Mouse (Mus musculus) liver, embryonic 11.5 days (tissue): ENCODE measurements around the gene Ak1. TPM values are rescaled to one million over a fixed set of nuclear protein-coding genes. Genes with fewer than 3 reads are reported as not detected.

Source experiments
- ATAC-seq: fragments of 200-750 bp; cut with Nextera tagmentation; replicated peaks from 2 replicates; pipeline ENCODE4 v1.8.0; 2017; ENCODE audit warnings: moderate number of reproducible peaks, mild to moderate bottlenecking, moderate TSS enrichment, moderate library complexity; ENCODE audit not compliant: low FRiP score
- DNase-seq: peaks from one replicate; pipeline ENCODE4 v3.0.0-alpha.2; 2017; ENCODE audit warnings: low spot score
- H3K27ac ChIP-seq: fragments of 300-500 bp; sonication (generic); 2 replicates; pipeline ENCODE4 v1.5.1; 2014; ENCODE audit warnings: mild to moderate bottlenecking, low read depth, low read length, control low read depth
- H3K27me3 ChIP-seq: fragments of 300-500 bp; sonication (generic); replicated peaks from 2 replicates; pipeline ENCODE4 v1.6.1; 2014; ENCODE audit warnings: low read length, mixed read lengths; ENCODE audit not compliant: control insufficient read depth, insufficient read depth
- H3K36me3 ChIP-seq: fragments of 300-500 bp; sonication (generic); 2 replicates; pipeline ENCODE4 v1.6.1; 2014; ENCODE audit warnings: mild to moderate bottlenecking, low read length, moderate library complexity, mixed read lengths; ENCODE audit not compliant: control insufficient read depth, insufficient read depth
- H3K4me1 ChIP-seq: fragments of 300-500 bp; sonication (generic); replicated peaks from 2 replicates; pipeline ENCODE4 v1.6.1; 2014; ENCODE audit warnings: low read length, mixed read lengths; ENCODE audit not compliant: control insufficient read depth, insufficient read depth
- H3K4me2 ChIP-seq: fragments of 300-500 bp; sonication (generic); 2 replicates; pipeline ENCODE4 v1.6.1; 2014; ENCODE audit warnings: mild to moderate bottlenecking, control low read depth, moderate library complexity
- H3K4me3 ChIP-seq: fragments of 300-500 bp; sonication (generic); 2 replicates; pipeline ENCODE4 v1.5.1; 2014; ENCODE audit warnings: low read depth, low read length, control low read depth
- H3K9ac ChIP-seq: fragments of 300-500 bp; sonication (generic); 2 replicates; pipeline ENCODE4 v1.6.1; 2014; ENCODE audit warnings: low read depth, low read length, control low read depth
- H3K9me3 ChIP-seq: fragments of 300-500 bp; sonication (generic); 2 replicates; pipeline ENCODE4 v1.6.1; 2016; ENCODE audit warnings: low read length, inconsistent platforms, mixed read lengths; ENCODE audit not compliant: control insufficient read depth
- WGBS: fragments of 180-500 bp; shearing (Covaris S2); extraction: QIAGEN DNeasy Blood & Tissue Kit; methylation state at CpG from one replicate; pipeline ENCODE4 v1.1.7; 2014; 5-methylcytosine and 5-hydroxymethylcytosine counted together
- polyA plus RNA-seq: library from polyadenylated mRNA; unstranded; fragments of >200 nt; fragmentation: Nextera tagmentation; extraction: Ambion mirVana; gene quantifications from 2 replicates; pipeline ENCODE4 v1.2.1, GENCODE M21; 2014

The Ak1 gene
- polyA plus RNA-seq, 1 experiment from 2014 or later, result 8.3 TPM

- H3K9ac ChIP-seq, result no peak overlapping the region
- H3K4me1 ChIP-seq, result peaks cover 11% of the 10 kb centered on the region
- no peaks in the 10 kb centered on the region for H3K27me3 ChIP-seq
- H3K36me3 ChIP-seq, result peaks cover 19% of the 10 kb centered on the region
- H3K4me3 ChIP-seq, result no peak overlapping the region
- ATAC-seq (no peak), DNase-seq (no peak)
- no peak overlapping the region for H3K27ac ChIP-seq
- 77% methylated on average over 5 of the region's 5 CpGs for WGBS
- no peaks in the 10 kb centered on the region for H3K9me3 ChIP-seq
- no peak overlapping the region for H3K4me2 ChIP-seq
Observed at GRCm38 (mm10) chr2:32597248-32597647, 24.3 kb upstream of the Ak1 start.

DNA sequence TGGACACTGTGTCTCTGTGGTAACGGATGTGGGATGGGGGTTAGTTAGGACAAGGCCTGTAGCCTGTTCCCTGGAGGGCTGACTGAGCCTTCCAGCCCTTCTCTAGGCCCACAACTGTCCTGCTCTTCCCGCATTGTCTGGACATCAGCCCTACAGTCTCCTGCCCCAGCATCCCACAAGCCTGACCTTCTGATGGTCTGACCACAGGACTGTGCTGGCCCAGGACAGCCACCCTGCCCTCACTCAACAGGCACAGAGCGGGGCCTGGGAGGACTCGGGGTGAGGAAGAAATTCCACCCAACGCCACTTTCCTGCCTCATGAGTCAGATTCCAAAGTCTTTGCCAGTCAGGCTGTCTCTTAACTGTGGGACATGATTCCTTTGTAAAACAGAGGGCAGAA lies 23.9 kb upstream of the Ak1 start:
- DNase-seq (no peak), ATAC-seq (no peak)
- no peaks in the 10 kb centered on the region for H3K27me3 ChIP-seq
- H3K4me2 ChIP-seq, result no peak overlapping the region
- WGBS, result 87% methylated on average over 5 of the region's 5 CpGs
- H3K9me3 ChIP-seq, result no peaks in the 10 kb centered on the region
- H3K36me3 ChIP-seq, result peaks cover 19% of the 10 kb centered on the region
- no peak overlapping the region for H3K27ac ChIP-seq
- H3K9ac ChIP-seq, result no peak overlapping the region
- H3K4me3 ChIP-seq, result no peak overlapping the region
- H3K4me1 ChIP-seq, result peaks cover 16% of the 10 kb centered on the region

DNA sequence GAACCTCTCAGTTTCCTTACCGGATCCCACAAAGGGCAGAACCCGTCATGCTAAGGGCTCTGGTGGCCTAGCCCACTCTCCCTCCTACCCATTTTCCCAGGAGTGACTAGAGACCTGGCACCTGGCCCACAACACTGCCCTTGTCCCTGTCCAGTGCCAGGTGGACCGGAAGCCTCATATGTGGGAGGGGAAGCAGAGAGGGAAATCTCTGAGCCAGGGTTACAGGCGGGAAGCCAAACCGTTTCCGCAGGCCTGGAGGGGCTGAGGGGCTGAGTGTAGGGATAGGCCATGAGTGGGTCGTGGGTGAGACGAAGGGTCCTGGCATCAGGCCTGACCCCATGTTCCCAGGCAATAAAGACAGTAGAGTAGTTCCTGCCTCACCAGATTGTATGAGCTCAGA lies 23.1 kb upstream of the Ak1 start:
- 85% methylated on average over 8 of the region's 8 CpGs for WGBS
- Histone ChIP-seq H3K27me3 (no peaks in the 10 kb centered on the region), H3K9ac (no peak overlapping the region), H3K9me3 (no peaks in the 10 kb centered on the region), H3K4me2 (no peak overlapping the region), H3K36me3 (peaks cover 17% of the 10 kb centered on the region), H3K4me1 (peaks cover 16% of the 10 kb centered on the region), H3K27ac (no peak overlapping the region), H3K4me3 (no peak overlapping the region)
- no peak for ATAC-seq
- DNase-seq, result no peak

GRCm38 (mm10) chr2:32599409-32599808 lies 22.1 kb upstream of the Ak1 start, which contains the start of gene St6galnac6:
Gene St6galnac6 (plus strand): TSS chr2:32599709.
- peaks cover 18% of the 10 kb centered on the region for H3K4me1 ChIP-seq
- no peak within 1 kb of the TSS for H3K4me2 ChIP-seq
- H3K9ac ChIP-seq, result no peak within 1 kb of the TSS
- H3K27ac ChIP-seq, result no peak within 1 kb of the TSS
- H3K4me3 ChIP-seq, result no peak within 1 kb of the TSS
- peaks cover 11% of the 10 kb centered on the region for H3K36me3 ChIP-seq
- ATAC-seq (no peak), DNase-seq (no peak)
- WGBS, result 78% methylated on average over 3 of the region's 3 CpGs
- no peaks in the 10 kb centered on the region for H3K9me3 ChIP-seq
- H3K27me3 ChIP-seq, result no peaks in the 10 kb centered on the region

- H3K9ac ChIP-seq, result no peak overlapping the region
- H3K4me2 ChIP-seq, result peak overlapping the region; percentile 39
- no peaks in the 10 kb centered on the region for H3K27me3 ChIP-seq
- WGBS, result 36% methylated on average over 8 of the region's 8 CpGs
- no peaks in the 10 kb centered on the region for H3K9me3 ChIP-seq
- DNase-seq (peak; percentile 62), ATAC-seq (peak; percentile 78)
- H3K4me3 ChIP-seq, result no peak overlapping the region
- no peak overlapping the region for H3K27ac ChIP-seq
- peaks cover 23% of the 10 kb centered on the region for H3K4me1 ChIP-seq
- no peaks in the 10 kb centered on the region for H3K36me3 ChIP-seq
Observed at GRCm38 (mm10) chr2:32601417-32602065, 20.0 kb upstream of the Ak1 start.

GRCm38 (mm10) chr2:32602600-32603054 lies 18.9 kb upstream of the Ak1 start:
- WGBS, result 1% methylated on average over 11 of the region's 11 CpGs
- H3K9me3 ChIP-seq, result no peaks in the 10 kb centered on the region
- H3K9ac ChIP-seq, result peak overlapping the region; percentile 56
- no peaks in the 10 kb centered on the region for H3K27me3 ChIP-seq
- peaks cover 27% of the 10 kb centered on the region for H3K4me1 ChIP-seq
- H3K4me2 ChIP-seq, result peak overlapping the region; percentile 65
- H3K27ac ChIP-seq, result peak overlapping the region; percentile 21; the same call in 1 of the 2 replicates
- ATAC-seq (peak; percentile 63), DNase-seq (peak; percentile 89)
- H3K4me3 ChIP-seq, result peak overlapping the region; percentile 44
- H3K36me3 ChIP-seq, result no peaks in the 10 kb centered on the region

DNA sequence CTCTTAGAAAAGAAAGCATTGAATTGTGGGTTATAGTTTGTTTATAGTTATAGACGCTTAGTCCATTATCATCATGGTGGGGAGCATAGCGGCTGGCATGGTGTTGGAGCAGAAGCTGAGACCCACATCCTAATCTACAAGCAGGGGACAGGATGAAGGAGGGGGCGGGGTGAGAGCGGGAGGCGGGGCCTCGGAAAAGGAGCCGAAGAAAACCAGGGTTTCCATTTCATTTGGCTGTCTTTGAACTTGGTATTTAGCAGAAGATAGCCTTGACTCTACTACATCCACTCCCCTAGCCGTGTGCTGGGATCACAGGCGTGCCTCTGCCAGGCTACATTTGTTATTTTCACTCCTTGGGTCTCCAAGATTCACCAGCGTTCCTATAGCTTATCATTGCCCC lies 16.9 kb upstream of the Ak1 start:
- H3K4me1 ChIP-seq, result peaks cover 45% of the 10 kb centered on the region
- no peak overlapping the region for H3K9ac ChIP-seq
- no peaks in the 10 kb centered on the region for H3K27me3 ChIP-seq
- WGBS, result 29% methylated on average over 10 of the region's 10 CpGs
- no peaks in the 10 kb centered on the region for H3K36me3 ChIP-seq
- no peak for DNase-seq
- H3K27ac ChIP-seq, result no peak overlapping the region
- ATAC-seq, result no peak
- peak overlapping the region; percentile 51 for H3K4me2 ChIP-seq
- peak overlapping the region; percentile 12 for H3K4me3 ChIP-seq
- no peaks in the 10 kb centered on the region for H3K9me3 ChIP-seq

GRCm38 (mm10) chr2:32606161-32607142 lies 15.1 kb upstream of the Ak1 start:
- H3K27ac ChIP-seq, result peak overlapping the region; percentile 77
- peak overlapping the region; percentile 87 for H3K4me3 ChIP-seq
- peak; percentile 86 for DNase-seq
- peak; percentile 74 for ATAC-seq
- H3K9ac ChIP-seq, result peak overlapping the region; percentile 83
- no peaks in the 10 kb centered on the region for H3K36me3 ChIP-seq
- peak overlapping the region; percentile 96 for H3K4me2 ChIP-seq
- H3K9me3 ChIP-seq, result no peaks in the 10 kb centered on the region
- WGBS, result 10% methylated on average over 52 of the region's 55 CpGs
- peaks cover 53% of the 10 kb centered on the region for H3K4me1 ChIP-seq
- H3K27me3 ChIP-seq, result no peaks in the 10 kb centered on the region
